Mouse (Mus musculus): Measurements from ENCODE around the gene Gm20708.

- TF ChIP-seq GATA1 (IDR thresholded peaks at IDR 0.05; ENCODE audit: borderline replicate concordance, low read length): no peak
- TF ChIP-seq FLI1 (IDR thresholded peaks at IDR 0.05; ENCODE audit: low read length): no peak
These were observed 33.2 kb upstream of the Gm20708 start for GRCm38 (mm10) chr11:117776085-117776792.
